Mouse (Mus musculus): ENCODE data around the gene Gm13272.
"Not testable (repeated sequence)": the region's sequence is repeated elsewhere in the genome, so short reads cannot be mapped to it uniquely, and the experiment has no call there.

DNA sequence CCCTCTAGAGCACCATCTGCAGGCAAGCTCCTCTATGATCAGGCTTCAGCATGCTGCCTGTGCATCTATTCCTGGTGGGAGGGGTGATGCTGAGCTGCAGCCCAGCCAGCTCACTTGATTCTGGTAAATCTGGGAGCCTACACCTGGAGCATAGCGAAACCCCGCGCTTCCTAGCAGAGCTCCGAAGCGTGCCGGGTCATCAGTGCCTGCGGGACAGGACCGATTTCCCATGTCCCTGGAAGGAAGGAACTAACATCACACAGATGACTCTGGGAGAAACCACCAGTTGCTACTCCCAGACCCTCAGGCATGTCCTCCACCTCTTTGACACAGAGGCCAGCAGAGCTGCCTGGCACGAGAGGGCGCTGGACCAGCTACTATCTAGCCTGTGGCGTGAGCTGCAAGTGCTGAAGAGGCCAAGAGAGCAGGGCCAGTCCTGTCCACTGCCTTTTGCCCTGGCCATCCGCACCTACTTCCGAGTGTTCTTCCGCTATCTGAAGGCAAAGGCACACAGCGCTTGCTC, 24.8 kb upstream of the Gm13272 start, which contains the start of gene Gm13271:
- not testable (repeated sequence) for TF ChIP-seq CTCF (IDR thresholded peaks at IDR 0.05; ENCODE audit: insufficient read depth, low read length); POLR2A (IDR thresholded peaks at IDR 0.05; ENCODE audit: borderline replicate concordance, extremely low read depth, low read depth, low read length)
